Mouse (Mus musculus) midbrain, embryonic 12.5 days (tissue): ENCODE measurements around the gene Pidd1. TPM values are rescaled to one million over a fixed set of nuclear protein-coding genes. Genes with fewer than 3 reads are reported as not detected.
"Not testable (repeated sequence)": the region's sequence is repeated elsewhere in the genome, so short reads cannot be mapped to it uniquely, and the experiment has no call there.

Source experiments
- ATAC-seq: fragments of 200-750 bp; cut with Nextera tagmentation; 2 replicates; pipeline ENCODE4 v1.8.0; 2017; ENCODE audit warnings: low read depth, moderate TSS enrichment, moderate library complexity; ENCODE audit not compliant: low FRiP score
- H3K27ac ChIP-seq: fragments of 300-500 bp; sonication (generic); replicated peaks from 2 replicates; pipeline ENCODE4 v1.5.1; 2016; ENCODE audit warnings: mild to moderate bottlenecking
- H3K27me3 ChIP-seq: fragments of 300-500 bp; sonication (generic); 2 replicates; pipeline ENCODE4 v1.6.1; 2016; ENCODE audit warnings: mild to moderate bottlenecking
- H3K36me3 ChIP-seq: fragments of 300-500 bp; sonication (generic); 2 replicates; pipeline ENCODE4 v1.6.1; 2016
- H3K4me1 ChIP-seq: fragments of 300-500 bp; sonication (generic); 2 replicates; pipeline ENCODE4 v1.6.1; 2016
- H3K4me2 ChIP-seq: fragments of 300-500 bp; sonication (generic); replicated peaks from 2 replicates; pipeline ENCODE4 v1.6.1; 2016; ENCODE audit warnings: mild to moderate bottlenecking, moderate library complexity
- H3K4me3 ChIP-seq: fragments of 300-500 bp; sonication (generic); 2 replicates; pipeline ENCODE4 v1.5.1; 2016; ENCODE audit warnings: mild to moderate bottlenecking
- H3K9ac ChIP-seq: fragments of 300-500 bp; sonication (generic); replicated peaks from 2 replicates; pipeline ENCODE4 v1.6.1; 2016; ENCODE audit warnings: mild to moderate bottlenecking, moderate library complexity
- H3K9me3 ChIP-seq: fragments of 300-500 bp; sonication (generic); 2 replicates; pipeline ENCODE4 v1.6.1; 2016; ENCODE audit warnings: mild to moderate bottlenecking
- WGBS: fragments of 180-500 bp; shearing (Covaris S2); methylation state at CpG from one replicate; pipeline ENCODE4 v1.1.7; 2016; 5-methylcytosine and 5-hydroxymethylcytosine counted together
- polyA plus RNA-seq: library from polyadenylated mRNA; unstranded; fragments of >200 nt; fragmentation: Nextera tagmentation; extraction: Ambion mirVana; gene quantifications from 2 replicates; pipeline ENCODE4 v1.2.1, GENCODE M21; 2016

Gene Pidd1
- polyA plus RNA-seq, 1 experiment from 2014 or later, result 9.6 TPM

DNA sequence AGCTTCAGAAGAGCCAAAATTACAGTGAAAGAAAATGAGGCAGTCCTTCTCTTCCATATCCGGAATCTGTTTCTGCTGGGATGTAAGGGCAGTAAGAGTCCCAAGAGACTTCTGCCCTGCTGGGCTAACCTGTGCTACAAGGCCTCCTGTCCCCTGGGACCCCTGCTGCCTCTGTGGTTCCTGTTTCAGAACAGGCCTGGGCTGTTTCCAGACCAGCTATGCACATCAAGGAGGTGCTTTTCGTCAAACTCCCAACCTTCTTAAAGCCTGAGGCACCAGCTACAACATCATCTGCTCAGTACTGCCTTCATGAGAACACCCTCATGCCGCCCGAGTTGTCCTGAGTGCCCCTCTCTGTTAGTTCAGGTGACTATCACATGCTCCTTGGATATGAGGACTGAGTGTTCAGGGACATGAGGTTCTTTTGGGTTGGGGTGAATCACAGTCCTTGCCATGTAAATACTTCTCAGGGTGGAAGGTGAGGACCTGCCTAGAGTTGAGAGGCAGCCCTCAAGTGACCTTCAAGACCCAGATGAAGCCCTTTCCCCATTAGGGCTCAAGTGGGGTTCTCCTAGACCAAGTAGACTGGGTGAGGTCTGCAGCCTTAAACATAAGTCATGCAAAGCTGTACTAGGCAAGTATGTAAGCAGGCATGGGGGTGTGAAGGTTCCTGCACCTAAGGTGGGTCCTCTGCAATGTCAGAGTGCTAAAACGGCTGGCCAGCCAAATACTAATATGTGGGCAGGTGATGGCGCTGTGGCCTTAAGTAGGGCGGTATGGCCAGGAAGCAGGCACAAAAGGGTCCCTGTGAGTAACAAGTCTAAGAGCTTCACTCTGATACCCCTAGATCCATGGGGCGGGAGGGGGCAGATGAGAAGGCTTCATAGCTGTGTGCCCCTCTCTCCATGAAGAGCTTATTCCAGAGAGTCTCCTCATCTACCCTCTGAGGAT, 25.8 kb downstream of the Pidd1 start:
- H3K9me3 ChIP-seq, result no peaks in the 10 kb centered on the region
- WGBS, result 73% methylated on average over 8 of the region's 8 CpGs
- no peak overlapping the region for H3K27ac ChIP-seq
- H3K36me3 ChIP-seq, result no peaks in the 10 kb centered on the region
- no peaks in the 10 kb centered on the region; the same call in 1 of the 2 replicates for H3K27me3 ChIP-seq
- no peak for ATAC-seq
- H3K4me3 ChIP-seq, result no peak overlapping the region
- H3K4me2 ChIP-seq, result no peak overlapping the region
- no peak overlapping the region for H3K9ac ChIP-seq
- H3K4me1 ChIP-seq, result peaks cover 9% of the 10 kb centered on the region

DNA sequence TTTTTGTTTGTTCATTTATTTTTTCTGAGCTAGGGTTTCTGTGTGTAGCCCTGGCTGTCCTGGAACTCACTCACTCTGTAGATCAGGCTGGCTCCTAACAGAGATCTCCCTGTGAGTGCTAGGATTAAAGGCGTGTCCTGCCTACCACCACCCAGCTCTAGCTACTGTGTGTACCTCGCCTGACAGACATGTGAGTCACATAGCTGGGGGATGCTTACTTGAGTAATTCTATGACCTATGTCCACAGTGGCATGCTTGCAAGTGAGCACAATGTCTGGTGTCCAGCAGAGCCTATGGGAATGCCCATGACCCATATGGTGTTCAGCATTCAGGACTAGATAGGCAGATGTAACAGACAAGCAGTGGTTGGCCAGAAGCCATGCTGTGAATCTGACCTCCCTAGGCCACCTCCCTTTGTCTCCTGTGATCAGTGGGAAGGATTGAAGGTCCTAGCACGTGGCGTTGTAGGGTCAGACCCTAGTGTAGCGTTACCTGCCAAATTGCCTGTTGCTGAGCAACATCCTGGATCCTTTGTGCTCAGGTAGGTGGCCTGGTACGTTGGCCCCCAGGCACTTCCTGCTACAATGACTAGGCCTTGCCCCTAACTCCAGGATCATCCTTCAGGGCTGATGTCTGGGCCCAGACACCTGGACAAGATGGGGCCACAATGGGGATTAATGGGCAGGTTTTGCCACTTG, 27.5 kb downstream of the Pidd1 start:
- Histone ChIP-seq H3K27ac (no peak overlapping the region), H3K9me3 (no peaks in the 10 kb centered on the region), H3K9ac (no peak overlapping the region), H3K4me2 (no peak overlapping the region), H3K4me1 (peaks cover 12% of the 10 kb centered on the region), H3K27me3 (no peaks in the 10 kb centered on the region; the same call in 1 of the 2 replicates), H3K4me3 (no peak overlapping the region), H3K36me3 (no peaks in the 10 kb centered on the region; the same call in 1 of the 2 replicates)
- 79% methylated on average over 6 of the region's 6 CpGs for WGBS
- ATAC-seq, result no peak

DNA sequence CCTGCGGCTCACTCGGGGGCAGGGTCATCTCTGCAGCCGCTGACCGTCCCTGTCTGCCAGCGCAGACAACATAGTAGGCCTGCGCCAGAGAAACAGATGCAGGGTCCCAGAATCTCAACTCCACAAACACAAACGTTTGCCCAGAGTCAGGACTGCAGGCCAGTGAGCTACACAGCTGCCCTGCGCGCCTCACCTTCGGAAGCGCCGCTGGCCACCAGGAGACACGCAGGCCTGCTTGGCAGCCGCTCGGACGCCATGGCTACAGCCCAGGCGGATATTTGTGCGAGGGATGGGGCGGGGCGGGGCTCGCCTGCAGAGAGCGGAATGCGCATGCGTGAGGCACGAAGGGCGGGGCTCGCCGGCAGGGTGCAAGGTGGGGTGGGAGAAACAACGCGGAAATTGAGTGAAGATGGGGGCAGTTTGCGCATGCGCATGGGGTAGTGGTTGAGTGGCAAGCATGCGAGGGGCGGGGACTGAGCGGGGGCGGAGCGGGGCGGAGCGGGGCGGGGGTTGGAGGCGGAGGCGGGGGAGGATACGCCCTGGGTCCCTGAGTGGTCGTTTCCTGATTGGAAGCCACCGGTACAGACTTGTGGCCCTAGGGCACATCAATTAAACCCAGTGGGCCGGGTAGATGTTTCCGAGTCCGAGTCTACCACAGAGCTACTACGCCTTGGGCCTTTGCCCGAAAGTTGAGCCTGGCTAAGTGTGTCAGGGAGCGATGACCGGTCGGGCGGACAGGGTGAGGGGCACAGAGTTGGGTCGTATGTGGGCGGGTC, 29.8 kb downstream of the Pidd1 start, which contains the start of gene Gatd1:
Gene Gatd1 (minus strand): TSS at position 328 of the 776 bp plus-strand sequence.
- under 1% methylated on average over 54 of the region's 56 CpGs for WGBS
- Histone ChIP-seq H3K4me3 (peak within 1 kb of the TSS; percentile 61), H3K27me3 (no peaks in the 10 kb centered on the region; the same call in 1 of the 2 replicates), H3K36me3 (peaks cover 19% of the 10 kb centered on the region), H3K4me1 (peaks cover 15% of the 10 kb centered on the region), H3K27ac (peak within 1 kb of the TSS; percentile 85), H3K9ac (peak within 1 kb of the TSS; percentile 85), H3K9me3 (no peaks in the 10 kb centered on the region), H3K4me2 (peak within 1 kb of the TSS; percentile 90)
- ATAC-seq, result peak; percentile 90

- Histone ChIP-seq H3K4me2 (peak overlapping the region; percentile 90), H3K27me3 (no peaks in the 10 kb centered on the region; the same call in 1 of the 2 replicates), H3K27ac (peak overlapping the region; percentile 85), H3K9me3 (no peaks in the 10 kb centered on the region), H3K36me3 (peaks cover 23% of the 10 kb centered on the region), H3K4me3 (peak overlapping the region; percentile 61), H3K4me1 (peaks cover 17% of the 10 kb centered on the region), H3K9ac (peak overlapping the region; percentile 85)
- ATAC-seq, result no peak; the same call in 1 of the 2 replicates
- 5% methylated on average over 16 of the region's 16 CpGs for WGBS
These were observed 30.5 kb downstream of the Pidd1 start for GRCm38 (mm10) chr7:141413331-141413730.

- 90% methylated on average over 1 of the region's 1 CpGs for WGBS
- H3K9me3 ChIP-seq, result no peaks in the 10 kb centered on the region
- peaks cover 17% of the 10 kb centered on the region for H3K4me1 ChIP-seq
- no peak overlapping the region for H3K9ac ChIP-seq
- no peak for ATAC-seq
- H3K27ac ChIP-seq, result no peak overlapping the region
- no peaks in the 10 kb centered on the region for H3K27me3 ChIP-seq
- no peak overlapping the region for H3K4me3 ChIP-seq
- H3K36me3 ChIP-seq, result peaks cover 32% of the 10 kb centered on the region
- no peak overlapping the region for H3K4me2 ChIP-seq
These were observed 32.2 kb downstream of the Pidd1 start for GRCm38 (mm10) chr7:141411667-141412066.

DNA sequence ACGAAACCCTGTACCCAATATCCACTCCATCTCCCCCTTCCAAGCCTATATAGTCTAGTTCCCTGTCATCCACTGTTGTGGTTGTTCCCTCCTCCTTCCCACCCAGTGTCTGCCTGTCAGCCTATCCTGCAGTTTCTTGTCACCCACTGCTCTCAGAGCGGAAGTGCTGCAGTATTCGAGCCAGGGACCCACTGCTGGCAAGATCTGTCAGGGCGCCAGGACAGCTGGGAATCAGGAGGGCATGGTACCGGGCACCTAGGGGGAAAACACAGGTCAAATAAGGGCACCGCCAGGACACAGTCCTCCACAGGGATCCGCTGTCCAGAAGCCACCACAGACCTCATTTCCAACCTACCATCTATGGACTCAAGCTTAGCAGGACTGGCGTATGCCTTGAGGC, 33.2 kb downstream of the Pidd1 start:
- Histone ChIP-seq H3K27me3 (no peaks in the 10 kb centered on the region), H3K9me3 (no peaks in the 10 kb centered on the region), H3K36me3 (peaks cover 32% of the 10 kb centered on the region), H3K4me2 (no peak overlapping the region), H3K9ac (no peak overlapping the region), H3K4me1 (peaks cover 17% of the 10 kb centered on the region), H3K4me3 (no peak overlapping the region), H3K27ac (no peak overlapping the region)
- ATAC-seq, result no peak
- WGBS, result 94% methylated on average over 8 of the region's 8 CpGs

GRCm38 (mm10) chr7:141408833-141409232, 35.0 kb downstream of the Pidd1 start:
- Histone ChIP-seq H3K9ac (no peak overlapping the region), H3K4me1 (peaks cover 12% of the 10 kb centered on the region), H3K4me2 (no peak overlapping the region), H3K27me3 (no peaks in the 10 kb centered on the region), H3K36me3 (peaks cover 32% of the 10 kb centered on the region), H3K9me3 (no peaks in the 10 kb centered on the region), H3K27ac (no peak overlapping the region), H3K4me3 (no peak overlapping the region)
- peak; percentile 55 for ATAC-seq
- 12% methylated on average over 11 of the region's 11 CpGs for WGBS

GRCm38 (mm10) chr7:141407670-141408069, 36.2 kb downstream of the Pidd1 start:
- H3K4me1 ChIP-seq, ATAC-seq, H3K9me3 ChIP-seq, H3K4me2 ChIP-seq, H3K9ac ChIP-seq, H3K27ac ChIP-seq, H3K4me3 ChIP-seq, H3K27me3 ChIP-seq: not testable (repeated sequence)
- H3K36me3 ChIP-seq, result peaks cover 38% of the 10 kb centered on the region
- WGBS, result 94% methylated on average over 7 of the region's 7 CpGs

DNA sequence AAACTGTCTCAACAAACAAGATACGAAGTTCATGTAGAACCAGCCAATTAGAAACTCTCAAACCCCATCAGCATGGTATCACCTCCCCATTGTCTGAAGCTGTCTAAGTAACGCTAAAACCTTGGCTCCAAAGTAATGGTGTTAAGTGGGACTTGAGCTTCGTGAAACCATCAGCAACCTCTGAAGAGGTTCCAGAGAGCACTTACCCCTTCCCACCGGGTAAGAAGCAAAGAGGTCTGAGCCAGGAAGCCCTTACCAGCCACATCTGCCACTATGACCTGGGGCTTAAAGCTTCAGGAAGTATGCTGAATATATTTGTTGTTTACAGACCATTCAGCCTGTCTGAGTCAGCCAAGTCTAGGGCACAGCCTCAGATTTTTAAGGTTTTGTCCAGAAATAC, 38.4 kb downstream of the Pidd1 start:
- no peak for ATAC-seq
- Histone ChIP-seq H3K9me3 (no peaks in the 10 kb centered on the region), H3K9ac (no peak overlapping the region), H3K4me2 (no peak overlapping the region), H3K4me1 (peaks cover 5% of the 10 kb centered on the region), H3K4me3 (no peak overlapping the region), H3K36me3 (peaks cover 55% of the 10 kb centered on the region), H3K27ac (no peak overlapping the region), H3K27me3 (no peaks in the 10 kb centered on the region)
- WGBS, result 86% methylated on average over 4 of the region's 4 CpGs

- Histone ChIP-seq H3K4me1 (no peaks in the 10 kb centered on the region), H3K9ac (no peak overlapping the region), H3K27ac (no peak overlapping the region), H3K4me3 (no peak overlapping the region), H3K9me3 (no peaks in the 10 kb centered on the region), H3K27me3 (no peaks in the 10 kb centered on the region), H3K36me3 (peaks cover 57% of the 10 kb centered on the region), H3K4me2 (no peak overlapping the region)
- ATAC-seq, result peak; percentile 44; the same call in 1 of the 2 replicates
- WGBS, result 55% methylated on average over 5 of the region's 5 CpGs
These were observed 40.5 kb downstream of the Pidd1 start for GRCm38 (mm10) chr7:141403305-141403704.

- Histone ChIP-seq H3K4me3 (no peak overlapping the region), H3K4me2 (no peak overlapping the region), H3K27me3 (0 out of 2 replicates have a peak, but pooled peaks cover 3% of the 10 kb centered on the region), H3K36me3 (peaks cover 40% of the 10 kb centered on the region), H3K9me3 (no peaks in the 10 kb centered on the region), H3K27ac (no peak overlapping the region), H3K9ac (no peak overlapping the region), H3K4me1 (peaks cover 12% of the 10 kb centered on the region)
- 78% methylated on average over 1 of the region's 1 CpGs for WGBS
- ATAC-seq, result no peak
These were observed 48.5 kb downstream of the Pidd1 start for GRCm38 (mm10) chr7:141395348-141395747.
